Mouse (Mus musculus) bone marrow, adult 2 months (tissue): Measurements from ENCODE around the gene Lenep.

ENCODE experiments used
- CTCF ChIP-seq: fragments of 200-500 bp; IDR thresholded peaks from 2 replicates; pipeline ENCODE4 v1.5.1; 2011; ENCODE audit warnings: low read length, control low read depth; ENCODE audit not compliant: control insufficient read depth, insufficient read depth
- POLR2A ChIP-seq: fragments of 200-500 bp; IDR thresholded peaks from 2 replicates; pipeline ENCODE4 v1.6.1; 2011; ENCODE audit warnings: low read depth, mild to moderate bottlenecking, control low read depth, low read length, borderline replicate concordance; ENCODE audit not compliant: control insufficient read depth

DNA sequence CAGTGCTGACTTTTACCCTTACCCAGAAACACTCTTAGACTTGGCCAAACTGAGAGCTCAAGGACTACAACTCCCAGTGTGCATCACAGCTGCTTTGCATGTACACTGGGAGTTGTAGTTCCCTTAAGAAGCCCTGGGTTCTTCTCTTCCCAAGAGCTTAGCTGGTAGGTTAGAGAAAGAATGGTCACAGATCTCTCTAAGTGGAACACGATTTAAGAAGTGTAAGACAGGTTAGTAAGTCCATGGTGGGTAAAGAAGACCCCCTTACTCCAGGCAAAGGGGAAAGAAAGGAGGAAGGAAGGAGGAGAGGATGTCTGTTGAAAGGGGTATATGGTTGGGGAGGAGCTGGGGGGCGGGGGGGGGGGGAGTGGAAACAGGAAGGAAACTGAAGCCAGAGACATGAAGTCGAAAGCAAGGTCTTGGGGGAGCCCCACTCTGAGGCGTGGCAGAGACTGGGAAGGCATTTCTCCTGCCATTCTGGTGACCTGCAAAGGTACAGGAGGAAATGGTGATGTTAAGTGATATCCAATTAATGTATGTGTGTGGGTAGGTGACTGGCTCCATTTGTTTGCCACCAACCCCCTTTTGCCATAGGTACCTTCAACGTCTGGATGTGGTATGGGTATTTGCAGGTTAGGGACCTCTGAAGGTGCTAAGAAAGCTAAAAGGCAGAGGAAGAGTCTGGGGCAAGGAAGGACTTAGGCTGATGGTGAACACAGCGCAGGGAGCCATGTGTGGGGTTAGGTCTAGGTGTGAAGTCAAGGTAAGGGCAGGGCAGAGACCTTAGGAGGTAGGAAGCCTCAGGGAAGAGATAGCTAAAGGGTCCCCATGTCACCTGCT lies 13.5 kb downstream of the Lenep start:
- TF ChIP-seq POLR2A = no peak
- TF ChIP-seq CTCF = no peak
